Mouse (Mus musculus): ENCODE measurements around the gene Gm20509. TPM values are rescaled to one million over a fixed set of nuclear protein-coding genes. Genes with fewer than 3 reads are reported as not detected.

Gene Gm20509
- not detected in 2 replicates for polyA plus RNA-seq (2021; fragmentation: Nextera tagmentation)
- long read RNA-seq, experiment 1 = 0 reads
- long read RNA-seq, experiment 2 = 0 reads

GRCm38 (mm10) chr9:73102181-73102580 is at the start of gene Gm20509:
Gene Gm20509, plus strand, starts transcription at chr9:73102470.

DNA sequence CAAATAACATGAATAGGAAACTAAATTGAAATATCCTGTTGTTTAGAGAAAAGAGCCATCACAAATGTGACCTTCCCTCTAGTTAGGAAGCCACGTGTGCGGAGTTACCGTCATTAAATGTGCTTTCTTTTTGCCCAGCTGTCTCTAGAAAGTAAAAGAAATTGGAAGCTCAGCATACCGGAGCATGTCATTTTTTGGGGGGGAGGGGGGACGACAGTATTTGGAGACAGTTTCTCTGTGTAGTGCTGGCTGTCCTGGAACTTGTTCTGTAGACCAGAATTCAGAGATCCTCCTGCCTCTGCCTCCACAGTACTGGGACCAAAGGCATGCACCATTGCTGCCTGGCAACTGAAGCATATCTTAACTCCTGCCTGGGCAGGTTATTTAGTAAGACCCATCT is 734 bp upstream of the Gm20509 start, which contains the start of gene Khdc3:
Gene Khdc3, plus strand, starts transcription at position 301 of the 400 bp plus-strand sequence.

GRCm38 (mm10) chr9:73112919-73113906 is 10.9 kb downstream of the Gm20509 start, which contains the start of gene Rsl24d1:
Gene Rsl24d1, plus strand, starts transcription at chr9:73113426.

Other genes with a start within 250 kb of the Gm20509 start
- 2.8 and 3.4 TPM in 2 replicates for gene Pygo1, start 176.8 kb upstream of the Gm20509 start, polyA plus RNA-seq (2021; fragmentation: Nextera tagmentation)
- 1.3 and 1.6 TPM in 2 replicates for gene Dyx1c1, start 143.7 kb upstream of the Gm20509 start, polyA plus RNA-seq (2021; fragmentation: Nextera tagmentation)
- not detected in 2 replicates for gene Gm44503, start 143.6 kb upstream of the Gm20509 start, polyA plus RNA-seq (2021; fragmentation: Nextera tagmentation)
- gene Ccpg1os, start 117.1 kb upstream of the Gm20509 start, polyA plus RNA-seq (2021; fragmentation: Nextera tagmentation) = 20.7 and 26.3 TPM in 2 replicates
- 43.9 and 47.6 TPM in 2 replicates for gene Ccpg1, start 117.0 kb upstream of the Gm20509 start, polyA plus RNA-seq (2021; fragmentation: Nextera tagmentation)
- gene Pigb, start 62.1 kb upstream of the Gm20509 start, polyA plus RNA-seq (2021; fragmentation: Nextera tagmentation) = 6.7 and 8.8 TPM in 2 replicates
- 0.89 and 0.94 TPM in 2 replicates for gene Rab27a, start 57.6 kb upstream of the Gm20509 start, polyA plus RNA-seq (2021; fragmentation: Nextera tagmentation)
- not detected in 2 replicates for gene Khdc3, start 634 bp upstream of the Gm20509 start, polyA plus RNA-seq (2021; fragmentation: Nextera tagmentation)
- gene Rsl24d1, start 11.0 kb downstream of the Gm20509 start, polyA plus RNA-seq (2021; fragmentation: Nextera tagmentation) = 66.4 and 73.2 TPM in 2 replicates